Mouse (Mus musculus) thymus, postnatal 0 days (tissue): ENCODE data around the gene E2f7. TPM values are rescaled to one million over a fixed set of nuclear protein-coding genes. Genes with fewer than 3 reads are reported as not detected.

Experiments
- DNase-seq: peaks from one replicate; pipeline ENCODE4 v3.0.0-alpha.2; 2015; ENCODE audit warnings: low spot score
- polyA plus RNA-seq: library from polyadenylated mRNA; unstranded; fragments of >200 nt; fragmentation: Nextera tagmentation; extraction: Ambion mirVana; gene quantifications from 2 replicates; pipeline ENCODE4 v1.2.1, GENCODE M21; 2015

Gene E2f7
- polyA plus RNA-seq, 1 experiment from 2014 or later, result 8.7 TPM

- no peak for DNase-seq
These were observed 28.6 kb downstream of the E2f7 start for GRCm38 (mm10) chr10:110773878-110774277.

- DNase-seq, result no peak
These were observed 36.5 kb downstream of the E2f7 start for GRCm38 (mm10) chr10:110781772-110782171.

GRCm38 (mm10) chr10:110782655-110783054 lies 37.4 kb downstream of the E2f7 start:
- no peak for DNase-seq

- no peak for DNase-seq
These were observed 43.0 kb downstream of the E2f7 start for GRCm38 (mm10) chr10:110788049-110788752.

- DNase-seq, result no peak
These were observed 44.4 kb downstream of the E2f7 start for GRCm38 (mm10) chr10:110789683-110790082.

GRCm38 (mm10) chr10:110793150-110793787 lies 48.0 kb downstream of the E2f7 start:
- DNase-seq, result no peak

- peak; percentile 59 for DNase-seq
These were observed 49.4 kb downstream of the E2f7 start for GRCm38 (mm10) chr10:110794564-110795205.

GRCm38 (mm10) chr10:110795206-110795796 lies 50.1 kb downstream of the E2f7 start:
- DNase-seq, result no peak

- no peak for DNase-seq
These were observed 56.1 kb downstream of the E2f7 start for GRCm38 (mm10) chr10:110801296-110801695.

GRCm38 (mm10) chr10:110804279-110805024 lies 59.2 kb downstream of the E2f7 start:
- DNase-seq, result no peak

- DNase-seq, result no peak
These were observed 59.9 kb downstream of the E2f7 start for GRCm38 (mm10) chr10:110805025-110805740.

- DNase-seq, result no peak
These were observed 61.2 kb downstream of the E2f7 start for GRCm38 (mm10) chr10:110806471-110806870.

- DNase-seq, result no peak
These were observed 65.3 kb downstream of the E2f7 start for GRCm38 (mm10) chr10:110810528-110810927.

- no peak for DNase-seq
These were observed 66.1 kb downstream of the E2f7 start for GRCm38 (mm10) chr10:110811209-110811861.

- no peak for DNase-seq
These were observed 66.6 kb downstream of the E2f7 start for GRCm38 (mm10) chr10:110811862-110812225.

- DNase-seq, result no peak
These were observed 75.9 kb downstream of the E2f7 start for GRCm38 (mm10) chr10:110821139-110821538.

GRCm38 (mm10) chr10:110821692-110822091 lies 76.5 kb downstream of the E2f7 start:
- no peak for DNase-seq

GRCm38 (mm10) chr10:110832336-110832735 lies 87.1 kb downstream of the E2f7 start:
- DNase-seq, result no peak

GRCm38 (mm10) chr10:110835115-110835806 lies 90.0 kb downstream of the E2f7 start:
- DNase-seq, result no peak
